Mouse (Mus musculus): Measurements from ENCODE around the gene Ddx24. TPM values are rescaled to one million over a fixed set of nuclear protein-coding genes. Genes with fewer than 3 reads are reported as not detected.

Ddx24 gene
- total RNA-seq, 2 experiments from 2014 or later, result 109 to 116 TPM

Other genes with a start within 250 kb of the Ddx24 start
- 1 to 10 TPM; 4.8 to 6.9 TPM for gene Prima1, start 183.7 kb downstream of the Ddx24 start, total RNA-seq (2021)
- gene Fam181a, start 114.9 kb downstream of the Ddx24 start, total RNA-seq (2021), result not detected
- gene Asb2, start 69.8 kb downstream of the Ddx24 start, total RNA-seq (2021), result 1 to 10 TPM; 2.5 to 5.2 TPM
- gene Otub2, start 37.1 kb downstream of the Ddx24 start, total RNA-seq (2021), result 1 to 10 TPM; 3.2 to 3.5 TPM
- gene 9330161L09Rik, start 18.0 kb downstream of the Ddx24 start, total RNA-seq (2021), result 1 to 10 TPM; 2.6 to 3.0 TPM
- gene Ifi27, start 8.4 kb upstream of the Ddx24 start, total RNA-seq (2021), result 100 to 1,000 TPM; 377 to 414 TPM
- 10 to 100 TPM; 10.1 to 11.7 TPM for gene Ifi27l2a, start 17.9 kb upstream of the Ddx24 start, total RNA-seq (2021)
- not detected for gene Ifi27l2b, start 31.4 kb upstream of the Ddx24 start, total RNA-seq (2021)
- 1 to 10 TPM; 3.3 to 3.7 TPM for gene Ppp4r4, start 106.5 kb upstream of the Ddx24 start, total RNA-seq (2021)
- gene Serpina10, start 205.6 kb upstream of the Ddx24 start, total RNA-seq (2021), result 10 to 100 TPM in 1 of 2 experiments, 1 to 10 TPM in 1; 1.5 to 11.8 TPM
- 1 to 10 TPM in 1 of 2 experiments, under 1 TPM in 1; 0.76 to 3.0 TPM for gene Serpina6, start 231.4 kb upstream of the Ddx24 start, total RNA-seq (2021)

Data from adrenal gland, postnatal 4 days (tissue).